Mouse (Mus musculus): ENCODE data around the gene Krt7. TPM values are rescaled to one million over a fixed set of nuclear protein-coding genes. Genes with fewer than 3 reads are reported as not detected.
A peak's percentile ranks its signal among the peaks of the same experiment; 100 is the strongest.

The Krt7 gene
- polyA plus RNA-seq, 3 experiments from 2014 or later = 0.09 TPM; not detected in 2

- ATAC-seq = no peak
Measured at GRCm38 (mm10) chr15:101378646-101379045, 32.2 kb upstream of the Krt7 start.

DNA sequence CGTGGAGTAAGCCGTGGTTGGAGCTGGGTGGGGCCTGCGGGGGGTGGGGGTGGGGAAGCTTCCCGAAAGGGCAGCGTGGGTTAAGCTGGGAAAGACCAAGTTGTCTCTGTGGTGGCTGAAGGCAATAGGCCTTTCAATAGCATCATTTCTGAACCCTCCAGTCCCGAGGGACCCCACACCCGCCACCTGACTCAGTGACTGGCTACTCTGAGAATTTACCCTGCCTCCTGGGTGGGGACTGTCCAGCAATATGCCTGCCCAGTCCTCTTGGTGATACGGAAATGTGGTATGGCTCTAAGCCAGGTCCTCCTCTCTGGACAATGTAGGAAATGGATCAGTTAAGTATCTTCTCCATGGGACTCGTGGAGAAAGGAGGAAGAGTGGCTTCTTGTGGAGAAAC is 29.1 kb upstream of the Krt7 start:
- no peak for ATAC-seq

DNA sequence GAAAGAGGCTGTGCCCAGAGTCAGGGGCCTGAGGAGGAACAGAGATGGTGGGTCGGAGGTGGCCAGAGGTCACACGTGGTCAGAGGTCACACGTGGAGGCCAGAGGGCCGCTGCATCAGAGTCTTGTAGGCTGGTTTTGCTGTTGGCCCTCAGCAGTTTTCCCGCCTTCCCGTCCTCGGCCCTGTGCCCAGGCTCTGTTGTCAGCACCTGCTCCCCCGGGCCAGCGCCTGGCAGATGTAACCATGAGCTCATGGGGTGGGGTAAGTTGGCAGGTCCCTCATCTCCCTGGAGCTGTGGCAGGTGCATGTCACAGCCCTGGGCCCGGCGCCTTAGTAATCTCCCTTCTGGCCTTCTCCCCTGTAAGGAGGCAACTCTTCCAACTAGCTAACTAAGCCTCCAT is 28.0 kb upstream of the Krt7 start:
- ATAC-seq = no peak

DNA sequence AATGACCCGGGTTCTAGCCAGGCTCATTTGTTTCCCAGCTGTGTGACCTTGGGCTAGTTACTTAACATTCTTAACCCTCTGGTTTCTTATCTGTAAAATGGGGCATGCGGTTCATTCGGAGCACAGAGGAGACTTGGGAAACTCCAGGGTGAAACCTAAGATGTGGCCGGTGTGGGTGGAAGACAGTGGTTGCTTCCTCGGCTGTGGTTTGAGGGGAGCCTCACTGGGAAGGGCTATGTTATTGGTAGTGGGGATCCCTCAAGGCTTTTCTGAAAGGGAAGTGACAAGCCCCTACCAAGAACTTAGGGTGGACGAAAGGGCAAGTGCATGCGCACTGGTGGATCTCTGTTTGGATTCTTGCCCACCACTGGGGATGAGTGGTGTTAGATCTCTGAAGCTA is 26.2 kb upstream of the Krt7 start:
- ATAC-seq = no peak

- ATAC-seq = no peak
Measured at GRCm38 (mm10) chr15:101385064-101385463, 25.8 kb upstream of the Krt7 start.

DNA sequence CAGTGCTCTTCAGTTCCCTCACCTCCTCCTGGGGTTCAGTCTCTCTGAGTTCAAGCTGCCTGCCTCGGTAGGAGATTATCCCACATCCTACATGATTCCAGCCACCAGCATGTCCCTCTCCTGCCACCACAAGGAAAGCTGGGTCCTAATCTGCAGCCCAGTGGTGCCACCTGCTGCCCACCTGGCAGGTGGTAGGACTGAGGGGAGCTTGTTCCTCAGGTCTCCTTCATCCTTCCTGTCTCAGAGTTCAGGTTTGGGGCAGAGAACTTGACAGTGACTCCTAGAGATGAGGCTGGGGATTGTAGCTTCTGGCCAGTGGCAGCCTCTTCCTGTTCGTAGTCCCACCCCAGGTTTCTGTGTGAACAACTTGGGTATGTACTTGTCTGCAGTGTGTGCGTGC is 23.7 kb upstream of the Krt7 start:
- no peak for ATAC-seq

DNA sequence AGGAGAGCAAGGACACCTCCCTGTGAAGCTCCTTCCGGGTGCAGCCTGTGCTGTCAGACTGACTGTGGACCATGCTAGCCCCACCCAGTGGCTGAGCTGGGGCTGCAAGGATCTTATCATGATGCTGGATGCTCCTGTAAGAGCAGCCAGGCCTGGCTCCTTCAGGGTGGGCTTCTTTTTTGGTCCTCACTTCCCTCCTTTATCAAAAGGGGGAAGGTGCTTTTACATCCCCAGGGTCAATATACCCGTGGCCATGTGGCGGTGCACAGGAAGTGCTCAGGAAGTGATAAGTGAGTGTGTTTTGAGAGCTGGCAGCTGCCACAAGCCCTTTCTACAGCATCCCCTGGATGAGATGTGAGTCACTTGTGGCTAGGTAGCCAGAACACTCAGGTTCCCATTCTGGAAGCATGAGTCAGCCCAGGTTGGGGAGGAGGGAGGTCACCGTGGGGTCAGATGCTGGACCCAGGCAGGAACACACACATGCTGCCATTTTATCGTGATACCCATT is 22.8 kb upstream of the Krt7 start:
- ATAC-seq = peak; percentile 73

GRCm38 (mm10) chr15:101390203-101390602 is 20.6 kb upstream of the Krt7 start:
- ATAC-seq = no peak

- ATAC-seq = no peak
Measured at GRCm38 (mm10) chr15:101392251-101392650, 18.6 kb upstream of the Krt7 start.

GRCm38 (mm10) chr15:101394908-101395307 is 15.9 kb upstream of the Krt7 start:
- no peak for ATAC-seq

DNA sequence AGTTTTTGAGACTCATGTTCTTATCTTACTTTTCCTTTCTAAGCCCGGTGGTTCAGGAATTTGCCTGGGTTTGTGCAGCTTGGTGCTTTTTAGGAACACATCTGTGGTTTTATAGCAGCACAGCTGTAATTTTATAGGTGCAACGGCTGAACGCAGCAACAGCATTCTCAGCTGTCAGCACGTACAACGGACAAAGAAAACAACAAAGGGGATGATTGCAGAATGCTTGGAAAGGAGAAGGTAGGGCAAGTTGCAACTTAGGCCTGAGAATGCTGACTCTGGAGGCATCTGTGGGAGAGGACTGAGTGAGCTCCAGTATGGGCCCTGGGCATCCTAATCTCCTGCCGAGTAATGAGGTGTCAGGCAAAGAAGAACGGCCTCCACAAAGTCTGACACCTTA is 14.4 kb upstream of the Krt7 start:
- ATAC-seq = no peak

GRCm38 (mm10) chr15:101396921-101397320 is 13.9 kb upstream of the Krt7 start:
- no peak for ATAC-seq

DNA sequence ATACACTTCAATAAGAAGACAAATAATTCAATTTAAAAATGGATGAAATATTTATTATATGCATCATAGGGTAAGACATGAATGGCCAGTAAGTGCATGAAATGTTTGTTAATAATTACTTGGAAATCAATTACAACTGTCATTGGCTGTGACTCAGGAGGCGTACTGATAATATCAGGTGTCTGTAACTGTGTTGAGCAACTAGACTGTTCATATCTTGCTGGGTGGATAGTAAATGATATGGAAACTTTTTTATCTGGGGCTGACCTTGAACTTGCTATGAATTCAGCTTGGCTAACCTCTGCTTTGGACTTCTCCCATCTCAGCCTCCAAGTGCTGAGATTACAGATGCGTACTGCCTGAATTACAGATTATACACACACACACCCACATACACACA is 13.2 kb upstream of the Krt7 start:
- no peak for ATAC-seq

DNA sequence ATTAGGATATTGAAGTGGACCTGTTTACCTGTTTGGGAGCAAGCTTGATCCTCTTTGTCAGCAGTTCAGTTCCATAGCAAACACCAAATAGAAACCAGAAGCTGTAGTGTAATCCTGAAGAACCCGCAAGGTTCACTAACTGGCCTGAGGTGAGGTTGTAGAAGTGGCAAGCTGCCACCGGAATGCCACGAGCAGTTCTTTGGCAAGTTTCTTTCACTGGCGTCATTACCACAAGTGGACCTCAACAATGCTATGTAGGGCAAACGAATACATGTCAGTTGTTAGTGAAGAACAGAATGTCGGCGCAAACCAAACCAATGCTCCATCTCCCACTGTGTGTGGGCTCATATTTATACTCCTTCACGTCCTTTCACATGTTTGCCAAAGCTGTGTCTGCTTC is 12.6 kb upstream of the Krt7 start:
- no peak for ATAC-seq

DNA sequence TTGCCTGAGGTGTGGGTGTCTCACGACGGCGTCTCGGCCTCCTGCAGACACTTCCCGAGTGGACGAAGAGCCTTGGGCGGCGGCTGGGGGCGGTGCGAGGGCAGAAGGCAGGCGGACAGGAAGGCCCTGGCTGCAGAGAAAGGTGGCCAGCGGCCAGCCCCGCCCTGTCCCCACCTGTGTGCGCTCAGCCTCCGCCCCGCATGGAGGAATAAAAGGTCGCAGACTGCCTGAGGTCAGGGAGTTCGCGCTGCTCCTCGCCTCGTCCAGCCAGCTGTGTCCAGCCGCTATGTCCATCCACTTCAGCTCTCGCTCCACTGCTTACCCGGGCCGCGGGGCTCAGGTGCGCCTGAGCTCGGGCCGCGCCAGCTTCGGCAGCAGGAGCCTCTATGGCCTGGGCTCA is 1.3 kb downstream of the Krt7 start:
- no peak for ATAC-seq

- ATAC-seq = no peak
Measured at GRCm38 (mm10) chr15:101413916-101414635, 3.2 kb downstream of the Krt7 start.

GRCm38 (mm10) chr15:101414807-101415565 is 4.1 kb downstream of the Krt7 start:
- no peak for ATAC-seq

DNA sequence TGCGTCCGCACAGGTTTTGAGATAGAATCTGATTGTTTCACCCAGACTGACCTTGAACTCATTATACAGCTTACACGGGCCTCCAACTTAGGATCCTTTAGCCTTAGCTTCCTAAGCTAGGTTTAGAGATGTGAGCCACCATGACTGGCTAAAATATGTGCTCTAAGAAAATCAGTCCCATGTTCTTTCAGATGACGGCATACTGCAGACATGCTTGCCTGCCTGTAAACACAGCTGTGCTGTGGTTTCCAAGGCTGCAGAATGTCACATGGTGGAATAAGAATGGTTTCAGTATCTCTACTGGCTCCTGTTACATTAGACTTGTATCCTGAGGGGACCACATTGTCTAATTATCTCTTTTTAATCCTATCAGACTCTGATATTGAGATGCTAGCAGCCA is 8.1 kb downstream of the Krt7 start:
- ATAC-seq = no peak

DNA sequence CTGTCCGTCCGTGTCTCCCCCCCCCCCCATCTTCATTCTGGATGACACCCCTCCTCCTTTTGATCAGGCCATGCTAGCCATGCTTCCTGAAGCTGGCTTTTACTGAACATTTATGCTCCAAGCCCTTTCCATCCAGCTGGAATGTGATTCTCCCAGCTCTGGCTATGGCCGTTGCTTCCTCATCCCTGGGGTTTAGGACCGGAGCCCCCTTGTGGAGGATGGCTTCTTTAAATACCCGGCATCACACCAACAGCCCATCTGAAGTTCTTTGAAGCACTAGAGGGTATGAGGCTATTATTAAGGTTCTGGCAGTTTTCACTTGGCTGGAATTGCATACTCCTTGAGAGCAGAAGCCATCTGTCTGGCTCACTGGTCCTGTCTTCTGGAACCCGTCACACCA is 10.1 kb downstream of the Krt7 start:
- no peak for ATAC-seq

DNA sequence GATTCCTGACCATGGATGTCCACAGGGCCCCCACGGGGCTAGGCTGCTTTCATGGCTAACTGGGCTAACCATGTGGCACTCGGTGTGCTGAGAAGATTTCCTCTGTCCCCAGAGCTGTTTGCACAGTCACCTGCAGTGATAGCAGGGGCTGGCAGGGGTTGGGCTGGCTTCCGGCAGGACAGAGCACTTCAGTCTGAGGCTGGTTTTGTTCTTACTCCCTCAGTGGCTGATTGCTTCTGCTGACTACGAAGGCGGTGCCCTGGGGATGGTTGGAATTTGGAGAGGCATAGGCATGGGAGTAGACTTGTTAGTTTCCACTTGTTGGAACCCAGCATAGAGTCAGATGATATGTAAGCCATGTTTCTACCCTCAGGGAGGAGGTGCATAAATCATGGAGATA is 14.1 kb downstream of the Krt7 start:
- ATAC-seq = no peak

- ATAC-seq = no peak
Measured at GRCm38 (mm10) chr15:101436611-101437010, 25.8 kb downstream of the Krt7 start.

DNA sequence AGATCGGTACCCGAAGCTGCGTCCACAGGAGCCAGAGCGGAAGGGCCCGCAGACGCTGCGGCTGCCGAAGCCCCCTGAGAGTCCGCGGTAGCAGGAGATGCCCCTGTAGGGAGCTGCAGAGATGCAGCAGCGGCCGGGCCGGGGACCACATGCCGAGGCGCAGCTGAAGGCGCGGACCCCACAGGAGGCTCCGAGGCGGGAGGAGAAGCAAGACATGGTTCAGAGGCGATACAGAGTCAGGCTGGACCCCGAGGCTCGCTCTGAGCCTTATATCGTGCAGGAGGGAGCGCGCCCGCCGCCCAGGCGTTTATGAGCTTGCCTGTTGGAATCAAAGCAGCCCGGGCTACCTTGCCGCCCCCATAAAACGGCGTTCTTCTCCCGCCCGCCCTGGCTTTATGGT is 27.7 kb downstream of the Krt7 start, which contains the start of gene Krt87:
Krt87 (minus strand) TSS at position 250 of the 400 bp plus-strand sequence.
- no peak for ATAC-seq

DNA sequence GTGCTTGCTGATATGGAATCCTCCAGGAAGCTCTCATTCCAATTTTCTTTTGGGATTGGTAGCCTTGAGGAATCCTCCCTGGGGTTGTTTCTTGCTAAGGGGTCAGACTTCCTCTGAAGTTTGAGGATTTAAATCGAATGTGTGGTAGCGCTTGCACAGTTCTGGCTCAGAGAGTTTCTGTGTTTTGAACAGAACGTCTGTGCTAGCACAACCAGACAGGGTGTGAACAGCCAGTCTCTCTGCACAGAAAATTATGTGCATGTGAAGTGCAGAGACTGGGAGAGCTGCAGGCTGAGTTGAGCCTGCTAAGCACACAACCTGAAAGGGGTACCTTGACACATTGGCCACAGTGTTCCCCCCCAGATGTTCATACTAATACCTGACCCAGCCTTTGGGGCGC is 30.0 kb downstream of the Krt7 start:
- ATAC-seq = no peak

GRCm38 (mm10) chr15:101446572-101446971 is 35.7 kb downstream of the Krt7 start:
- no peak for ATAC-seq
